Mouse (Mus musculus) gastrocnemius, postnatal 14 days (tissue): Measurements from ENCODE around the gene Csf3. TPM values are rescaled to one million over a fixed set of nuclear protein-coding genes. Genes with fewer than 3 reads are reported as not detected.
A peak's percentile ranks its signal among the peaks of the same experiment; 100 is the strongest.
"Not testable (repeated sequence)": the region's sequence is repeated elsewhere in the genome, so short reads cannot be mapped to it uniquely, and the experiment has no call there.

Experiments used
- DNase-seq: peaks from one replicate; pipeline ENCODE4 v3.0.0; 2021; ENCODE audit warnings: mixed read lengths
- intact Hi-C: fragments of 180-260 bp; cut with DNase I; formaldehyde crosslinking; loops from one replicate; pipeline ENCODE4 v1.15.1; 2025; ENCODE audit warnings: low total_unique reads
- total RNA-seq, 2 experiments: library from RNA; stranded (reverse); gene quantifications; 2 replicates each; pipeline ENCODE4 v1.2.3; 2021

The Csf3 gene
- total RNA-seq, 2 experiments from 2014 or later = not detected

- no peak for DNase-seq
- intact Hi-C loops = no loop called here
These were observed 19.7 kb downstream of the Csf3 start for GRCm38 (mm10) chr11:98720756-98721155.

GRCm38 (mm10) chr11:98721458-98722226, 20.6 kb downstream of the Csf3 start:
- intact Hi-C loops = no loop called here
- peak; percentile 83 for DNase-seq

- intact Hi-C loops = no loop called here
- no peak for DNase-seq
These were observed 22.0 kb downstream of the Csf3 start for GRCm38 (mm10) chr11:98723098-98723497.

- DNase-seq = no peak
- intact Hi-C loops = no loop called here
These were observed 25.0 kb downstream of the Csf3 start for GRCm38 (mm10) chr11:98725926-98726506.

- DNase-seq = peak; percentile 75
- intact Hi-C loops = no loop called here
These were observed 28.1 kb downstream of the Csf3 start, which contains the start of gene Med24 for GRCm38 (mm10) chr11:98729119-98729588. Gene Med24, minus strand, starts transcription at chr11:98729435.

GRCm38 (mm10) chr11:98730727-98731126, 29.7 kb downstream of the Csf3 start:
- intact Hi-C loops = no loop called here
- no peak for DNase-seq

GRCm38 (mm10) chr11:98731134-98731533, 30.1 kb downstream of the Csf3 start:
- intact Hi-C loops = no loop called here
- DNase-seq = peak; percentile 7

GRCm38 (mm10) chr11:98734020-98734419, 33.0 kb downstream of the Csf3 start:
- no peak for DNase-seq
- intact Hi-C loops = no loop called here

GRCm38 (mm10) chr11:98735111-98735510, 34.0 kb downstream of the Csf3 start:
- intact Hi-C loops = no loop called here
- no peak for DNase-seq

- intact Hi-C loops = no loop called here
- DNase-seq = no peak
These were observed 35.1 kb downstream of the Csf3 start for GRCm38 (mm10) chr11:98736176-98736575.

- DNase-seq, intact Hi-C loops: not testable (repeated sequence)
These were observed 36.2 kb downstream of the Csf3 start for GRCm38 (mm10) chr11:98737220-98737619.

GRCm38 (mm10) chr11:98738428-98738911, 37.4 kb downstream of the Csf3 start:
- DNase-seq = no peak
- intact Hi-C loops = no loop called here

GRCm38 (mm10) chr11:98738925-98739324, 37.9 kb downstream of the Csf3 start:
- DNase-seq = no peak
- intact Hi-C loops = no loop called here

- intact Hi-C loops = no loop called here
- DNase-seq = no peak
These were observed 38.9 kb downstream of the Csf3 start for GRCm38 (mm10) chr11:98740026-98740392.

- intact Hi-C loops = no loop called here
These were observed 39.5 kb downstream of the Csf3 start, which contains the start of gene Thra for GRCm38 (mm10) chr11:98740393-98741050. Gene Thra, plus strand, starts transcription at chr11:98740638.

GRCm38 (mm10) chr11:98741051-98741620, 40.1 kb downstream of the Csf3 start:
- intact Hi-C loops = no loop called here
- DNase-seq = no peak

More at GRCm38 (mm10) chr11:98740393-98741050, 39.5 kb downstream of the Csf3 start, which contains the start of gene Thra:
- DNase-seq = peak; percentile 83

- intact Hi-C loops = no loop called here
- peak; percentile 89 for DNase-seq
These were observed 40.7 kb downstream of the Csf3 start for GRCm38 (mm10) chr11:98741622-98742396.

GRCm38 (mm10) chr11:98742397-98743291, 41.6 kb downstream of the Csf3 start:
- intact Hi-C loops = no loop called here
- peak; percentile 48 for DNase-seq
